Mouse (Mus musculus): ENCODE results near the gene Abcc3. TPM values are rescaled to one million over a fixed set of nuclear protein-coding genes. Genes with fewer than 3 reads are reported as not detected.

Gene Abcc3
- polyA plus RNA-seq, 1 experiment from 2014 or later, result 0.37 TPM

GRCm38 (mm10) chr11:94345926-94346325 is 46.9 kb downstream of the Abcc3 start:
- Histone ChIP-seq H3K4me1 (peaks cover 44% of the 10 kb centered on the region), H3K27me3 (ENCODE audit: low read depth, poor library complexity, severe bottlenecking) (peaks cover 12% of the 10 kb centered on the region; the same call in 1 of the 2 replicates), H3K36me3 (0 out of 2 replicates have a peak, but pooled peaks cover 3% of the 10 kb centered on the region), H3K4me3 (no peak overlapping the region), H3K27ac (replicated peaks) (no peak overlapping the region), H3K9me3 (replicated peaks) (no peaks in the 10 kb centered on the region)
- no peak for DNase-seq (ENCODE audit: low spot score)
- WGBS, result 93% methylated on average over 10 of the region's 10 CpGs

GRCm38 (mm10) chr11:94344470-94344869 is 48.3 kb downstream of the Abcc3 start:
- peaks cover 8% of the 10 kb centered on the region for H3K36me3 ChIP-seq
- H3K27ac ChIP-seq (replicated peaks), result peak overlapping the region; percentile 80
- no peaks in the 10 kb centered on the region for H3K9me3 ChIP-seq (replicated peaks)
- DNase-seq (ENCODE audit: low spot score), result no peak
- WGBS, result 58% methylated on average over 1 of the region's 1 CpGs
- peaks cover 12% of the 10 kb centered on the region; the same call in 1 of the 2 replicates for H3K27me3 ChIP-seq (ENCODE audit: low read depth, poor library complexity, severe bottlenecking)
- H3K4me3 ChIP-seq, result no peak overlapping the region
- H3K4me1 ChIP-seq, result peaks cover 58% of the 10 kb centered on the region

GRCm38 (mm10) chr11:94343955-94344358 is 48.8 kb downstream of the Abcc3 start:
- peaks cover 58% of the 10 kb centered on the region for H3K4me1 ChIP-seq
- H3K9me3 ChIP-seq (replicated peaks), result no peaks in the 10 kb centered on the region
- H3K4me3 ChIP-seq, result no peak overlapping the region
- peaks cover 13% of the 10 kb centered on the region for H3K36me3 ChIP-seq
- DNase-seq (ENCODE audit: low spot score), result peak; percentile 54
- peak overlapping the region; percentile 80 for H3K27ac ChIP-seq (replicated peaks)
- 9% methylated on average over 5 of the region's 5 CpGs for WGBS
- peaks cover 12% of the 10 kb centered on the region; the same call in 1 of the 2 replicates for H3K27me3 ChIP-seq (ENCODE audit: low read depth, poor library complexity, severe bottlenecking)

GRCm38 (mm10) chr11:94342114-94342905 is 50.5 kb downstream of the Abcc3 start:
- 27% methylated on average over 13 of the region's 13 CpGs for WGBS
- peaks cover 58% of the 10 kb centered on the region for H3K4me1 ChIP-seq
- H3K27ac ChIP-seq (replicated peaks), result peak overlapping the region; percentile 80
- no peak overlapping the region for H3K4me3 ChIP-seq
- H3K27me3 ChIP-seq (ENCODE audit: low read depth, poor library complexity, severe bottlenecking), result peaks cover 12% of the 10 kb centered on the region; the same call in 1 of the 2 replicates
- peaks cover 30% of the 10 kb centered on the region for H3K36me3 ChIP-seq
- no peaks in the 10 kb centered on the region for H3K9me3 ChIP-seq (replicated peaks)
- DNase-seq (ENCODE audit: low spot score), result peak; percentile 63

- no peak for DNase-seq (ENCODE audit: low spot score)
- WGBS, result 72% methylated on average over 10 of the region's 10 CpGs
- peaks cover 58% of the 10 kb centered on the region for H3K4me1 ChIP-seq
- H3K4me3 ChIP-seq, result no peak overlapping the region
- H3K27me3 ChIP-seq (ENCODE audit: low read depth, poor library complexity, severe bottlenecking), result peaks cover 12% of the 10 kb centered on the region; the same call in 1 of the 2 replicates
- H3K27ac ChIP-seq (replicated peaks), result peak overlapping the region; percentile 75
- no peaks in the 10 kb centered on the region for H3K9me3 ChIP-seq (replicated peaks)
- peaks cover 37% of the 10 kb centered on the region for H3K36me3 ChIP-seq
These were observed 51.6 kb downstream of the Abcc3 start for GRCm38 (mm10) chr11:94340948-94341933.

GRCm38 (mm10) chr11:94339732-94340585 is 52.8 kb downstream of the Abcc3 start:
- Histone ChIP-seq H3K4me3 (no peak overlapping the region), H3K27ac (replicated peaks) (peak overlapping the region; percentile 68), H3K4me1 (peaks cover 54% of the 10 kb centered on the region), H3K27me3 (ENCODE audit: low read depth, poor library complexity, severe bottlenecking) (peaks cover 5% of the 10 kb centered on the region; the same call in 1 of the 2 replicates), H3K9me3 (replicated peaks) (no peaks in the 10 kb centered on the region), H3K36me3 (peaks cover 50% of the 10 kb centered on the region)
- 62% methylated on average over 18 of the region's 18 CpGs for WGBS
- DNase-seq (ENCODE audit: low spot score), result peak; percentile 71

- Histone ChIP-seq H3K36me3 (peaks cover 63% of the 10 kb centered on the region), H3K4me1 (peaks cover 38% of the 10 kb centered on the region), H3K27ac (replicated peaks) (no peak overlapping the region), H3K9me3 (replicated peaks) (no peaks in the 10 kb centered on the region), H3K27me3 (ENCODE audit: low read depth, poor library complexity, severe bottlenecking) (no peaks in the 10 kb centered on the region), H3K4me3 (no peak overlapping the region)
- DNase-seq (ENCODE audit: low spot score), result no peak
- WGBS, result 90% methylated on average over 2 of the region's 2 CpGs
These were observed 54.5 kb downstream of the Abcc3 start for GRCm38 (mm10) chr11:94338347-94338746.

GRCm38 (mm10) chr11:94336551-94336950 is 56.2 kb downstream of the Abcc3 start:
- no peak for DNase-seq (ENCODE audit: low spot score)
- no peaks in the 10 kb centered on the region for H3K9me3 ChIP-seq (replicated peaks)
- peaks cover 20% of the 10 kb centered on the region for H3K4me1 ChIP-seq
- no peaks in the 10 kb centered on the region for H3K27me3 ChIP-seq (ENCODE audit: low read depth, poor library complexity, severe bottlenecking)
- no peak overlapping the region for H3K4me3 ChIP-seq
- H3K36me3 ChIP-seq, result peaks cover 63% of the 10 kb centered on the region
- H3K27ac ChIP-seq (replicated peaks), result no peak overlapping the region

- 95% methylated on average over 8 of the region's 8 CpGs for WGBS
- Histone ChIP-seq H3K9me3 (replicated peaks) (no peaks in the 10 kb centered on the region), H3K4me3 (no peak overlapping the region), H3K27me3 (ENCODE audit: low read depth, poor library complexity, severe bottlenecking) (no peaks in the 10 kb centered on the region), H3K36me3 (peaks cover 55% of the 10 kb centered on the region), H3K27ac (replicated peaks) (no peak overlapping the region), H3K4me1 (peaks cover 21% of the 10 kb centered on the region)
- no peak for DNase-seq (ENCODE audit: low spot score)
These were observed 58.3 kb downstream of the Abcc3 start for GRCm38 (mm10) chr11:94334386-94334968.

GRCm38 (mm10) chr11:94332726-94333125 is 60.1 kb downstream of the Abcc3 start:
- H3K27ac ChIP-seq (replicated peaks), result no peak overlapping the region
- WGBS, result 92% methylated on average over 6 of the region's 6 CpGs

GRCm38 (mm10) chr11:94330211-94330610 is 62.6 kb downstream of the Abcc3 start:
- no peak for DNase-seq (ENCODE audit: low spot score)
- Histone ChIP-seq H3K27me3 (ENCODE audit: low read depth, poor library complexity, severe bottlenecking) (no peaks in the 10 kb centered on the region), H3K4me3 (no peak overlapping the region), H3K27ac (replicated peaks) (no peak overlapping the region), H3K9me3 (replicated peaks) (no peaks in the 10 kb centered on the region), H3K36me3 (peaks cover 16% of the 10 kb centered on the region), H3K4me1 (peaks cover 47% of the 10 kb centered on the region)
- WGBS, result 92% methylated on average over 3 of the region's 3 CpGs

More at GRCm38 (mm10) chr11:94332726-94333125, 60.1 kb downstream of the Abcc3 start:
- Histone ChIP-seq H3K4me1 (peaks cover 35% of the 10 kb centered on the region), H3K4me3 (no peak overlapping the region), H3K36me3 (peaks cover 38% of the 10 kb centered on the region), H3K27me3 (ENCODE audit: low read depth, poor library complexity, severe bottlenecking) (no peaks in the 10 kb centered on the region), H3K9me3 (replicated peaks) (no peaks in the 10 kb centered on the region)
- DNase-seq (ENCODE audit: low spot score), result no peak
